Mouse (Mus musculus) adrenal gland, postnatal 36 days (tissue): ENCODE measurements around the gene Prdm10. TPM values are rescaled to one million over a fixed set of nuclear protein-coding genes. Genes with fewer than 3 reads are reported as not detected.

ENCODE experiments used
- total RNA-seq, 2 experiments: library from RNA; stranded (reverse); gene quantifications; 2 replicates each; pipeline ENCODE4 v1.2.3; 2021

Gene Prdm10
- total RNA-seq, 2 experiments from 2014 or later = 9.1 to 9.7 TPM

Other genes starting within 250 kb of the Prdm10 start
- gene Zbtb44, start 249.9 kb upstream of the Prdm10 start, total RNA-seq = 10 to 100 TPM; 37.1 to 56.3 TPM
- under 1 TPM; 0.43 to 0.99 TPM for gene St14, start 148.7 kb upstream of the Prdm10 start, total RNA-seq
- gene Aplp2, start 68.7 kb upstream of the Prdm10 start, total RNA-seq = 100 to 1,000 TPM; 600 to 666 TPM
- 10 to 100 TPM; 17.9 to 20.3 TPM for gene Nfrkb, start 105.7 kb downstream of the Prdm10 start, total RNA-seq
- gene Tmem45b, start 183.9 kb downstream of the Prdm10 start, total RNA-seq = 10 to 100 TPM; 26.5 to 40.6 TPM